Mouse (Mus musculus) lung, embryonic 16.5 days (tissue): Measurements from ENCODE around the gene Gm10696. TPM values are rescaled to one million over a fixed set of nuclear protein-coding genes. Genes with fewer than 3 reads are reported as not detected.
"Not testable (repeated sequence)": the region's sequence is repeated elsewhere in the genome, so short reads cannot be mapped to it uniquely, and the experiment has no call there.

Source experiments
- ATAC-seq: fragments of 200-750 bp; cut with Nextera tagmentation; 2 replicates; pipeline ENCODE4 v1.8.0; 2017; ENCODE audit warnings: low read depth, mild to moderate bottlenecking, moderate library complexity
- H3K27ac ChIP-seq: fragments of 300-500 bp; sonication (generic); 2 replicates; pipeline ENCODE4 v1.5.1; 2014; ENCODE audit warnings: mild to moderate bottlenecking, control low read depth, low read length
- H3K27me3 ChIP-seq: fragments of 300-500 bp; sonication (generic); 2 replicates; pipeline ENCODE4 v1.6.1; 2014; ENCODE audit warnings: low read depth, low read length, mixed read lengths; ENCODE audit not compliant: control insufficient read depth, insufficient read depth
- H3K36me3 ChIP-seq: fragments of 300-500 bp; sonication (generic); 2 replicates; pipeline ENCODE4 v1.6.1; 2014; ENCODE audit warnings: low read length; ENCODE audit not compliant: control insufficient read depth, insufficient read depth
- H3K4me1 ChIP-seq: fragments of 300-500 bp; sonication (generic); replicated peaks from 2 replicates; pipeline ENCODE4 v1.6.1; 2014; ENCODE audit warnings: low read length, mixed read lengths; ENCODE audit not compliant: control insufficient read depth, insufficient read depth
- H3K4me2 ChIP-seq: fragments of 300-500 bp; sonication (generic); 2 replicates; pipeline ENCODE4 v1.6.1; 2014; ENCODE audit warnings: low read depth, low read length, control low read depth
- H3K4me3 ChIP-seq: fragments of 300-500 bp; sonication (generic); 2 replicates; pipeline ENCODE4 v1.5.1; 2014; ENCODE audit warnings: mild to moderate bottlenecking, low read length, control low read depth
- H3K9ac ChIP-seq: fragments of 300-500 bp; sonication (generic); 2 replicates; pipeline ENCODE4 v1.6.1; 2014; ENCODE audit warnings: low read length, control low read depth
- H3K9me3 ChIP-seq: fragments of 300-500 bp; sonication (generic); 2 replicates; pipeline ENCODE4 v1.6.1; 2016; ENCODE audit warnings: low read length; ENCODE audit not compliant: control insufficient read depth
- WGBS: fragments of 180-500 bp; shearing (Covaris S2); extraction: QIAGEN DNeasy Blood & Tissue Kit; methylation state at CpG from one replicate; pipeline ENCODE4 v1.1.7; 2014; 5-methylcytosine and 5-hydroxymethylcytosine counted together
- polyA plus RNA-seq: library from polyadenylated mRNA; unstranded; fragments of >200 nt; fragmentation: Nextera tagmentation; extraction: Ambion mirVana; gene quantifications from 2 replicates; pipeline ENCODE4 v1.2.1, GENCODE M21; 2015

Gm10696 gene
- polyA plus RNA-seq = not detected in 2 replicates

GRCm38 (mm10) chr3:94178093-94178492 lies at the start of gene Gm10696:
TSS of gene Gm10696 (minus strand) at chr3:94178193.
- 75% methylated on average over 1 of the region's 1 CpGs for WGBS
- not testable (repeated sequence) for H3K4me2 ChIP-seq, H3K9me3 ChIP-seq, ATAC-seq, H3K4me3 ChIP-seq, H3K4me1 ChIP-seq, H3K36me3 ChIP-seq, H3K27ac ChIP-seq, H3K9ac ChIP-seq, H3K27me3 ChIP-seq

DNA sequence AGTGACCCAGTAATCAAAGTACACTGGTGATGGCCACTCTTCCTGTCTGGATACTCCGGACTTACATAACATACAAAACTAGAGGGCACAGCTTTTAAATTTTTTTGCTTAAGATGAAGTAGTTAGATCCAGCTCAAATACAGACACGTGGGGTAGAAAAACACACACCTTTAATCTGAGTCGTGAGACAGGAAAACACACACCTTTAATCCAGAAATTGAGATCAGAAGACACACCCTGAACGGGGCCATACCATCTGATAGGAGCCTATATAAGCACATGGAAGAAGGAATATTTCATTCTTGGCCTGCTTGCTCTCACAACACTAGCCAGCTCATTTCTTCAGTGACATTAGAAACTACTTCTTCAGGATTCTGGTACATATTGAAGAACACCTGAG lies 18.4 kb upstream of the Gm10696 start, which contains the start of gene Gm5286:
Gene Gm5286, plus strand, starts transcription at position 301 of the 400 bp plus-strand sequence.
- not testable (repeated sequence) for H3K9me3 ChIP-seq, ATAC-seq, H3K4me1 ChIP-seq, H3K36me3 ChIP-seq, H3K27ac ChIP-seq, H3K9ac ChIP-seq, H3K4me3 ChIP-seq, H3K27me3 ChIP-seq, H3K4me2 ChIP-seq
- 85% methylated on average over 1 of the region's 4 CpGs for WGBS

DNA sequence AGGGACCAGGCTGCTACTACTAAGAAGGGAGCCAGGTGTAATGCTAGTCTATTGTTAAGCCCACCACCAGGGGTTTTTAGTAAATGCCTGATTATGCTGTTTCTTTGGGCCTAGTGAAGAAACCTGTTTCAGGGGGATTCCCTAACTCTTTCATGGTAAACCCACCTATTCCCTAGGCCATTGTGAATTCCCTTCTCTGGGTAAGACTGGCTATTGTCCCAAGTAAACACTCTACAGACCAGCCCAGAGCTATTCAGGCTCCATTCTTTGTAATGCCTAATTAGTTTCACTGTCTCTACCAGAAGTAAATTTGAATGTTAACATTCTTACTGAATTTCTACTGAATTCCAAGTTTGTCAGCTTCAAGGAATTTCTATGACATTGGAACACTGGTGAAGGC lies 10.6 kb downstream of the Gm10696 start:
- not testable (repeated sequence) for H3K4me1 ChIP-seq, H3K36me3 ChIP-seq, H3K4me3 ChIP-seq, H3K9ac ChIP-seq, H3K4me2 ChIP-seq, ATAC-seq, H3K9me3 ChIP-seq, H3K27ac ChIP-seq, H3K27me3 ChIP-seq

Other genes with a start within 250 kb of the Gm10696 start
- gene Gm9117, start 234.7 kb downstream of the Gm10696 start, polyA plus RNA-seq = not detected in 2 replicates
- gene Tdpoz5, start 216.9 kb downstream of the Gm10696 start, polyA plus RNA-seq = not detected in 2 replicates
- gene Gm9125, start 123.3 kb downstream of the Gm10696 start, polyA plus RNA-seq = not detected in 2 replicates
- not detected in 2 replicates for gene Gm10697, start 105.5 kb downstream of the Gm10696 start, polyA plus RNA-seq
- gene Gm5286, start 18.5 kb upstream of the Gm10696 start, polyA plus RNA-seq = not detected in 2 replicates
- gene Gm4778, start 85.8 kb upstream of the Gm10696 start, polyA plus RNA-seq = not detected in 2 replicates
- 10.2 TPM in 2 replicates for gene Them4, start 131.9 kb upstream of the Gm10696 start, polyA plus RNA-seq
- 0.40 and 0.73 TPM in 2 replicates for gene Them5, start 163.9 kb upstream of the Gm10696 start, polyA plus RNA-seq
- gene C2cd4d, start 184.2 kb upstream of the Gm10696 start, polyA plus RNA-seq = 0.16 and 0.68 TPM in 2 replicates
- 8.9 and 9.5 TPM in 2 replicates for gene Rorc, start 194.6 kb upstream of the Gm10696 start, polyA plus RNA-seq
- 0.35 and 0.44 TPM in 2 replicates for gene Lingo4, start 220.3 kb upstream of the Gm10696 start, polyA plus RNA-seq
- 12.5 and 12.6 TPM in 2 replicates for gene Tdrkh, start 235.1 kb upstream of the Gm10696 start, polyA plus RNA-seq